Mouse (Mus musculus) liver, embryonic 15.5 days (tissue): ENCODE data around the gene BC004004. TPM values are rescaled to one million over a fixed set of nuclear protein-coding genes. Genes with fewer than 3 reads are reported as not detected.

Source experiments
- ATAC-seq: fragments of 200-750 bp; cut with Nextera tagmentation; 2 replicates; pipeline ENCODE4 v1.8.0; 2017; ENCODE audit warnings: moderate number of reproducible peaks, mild to moderate bottlenecking, moderate library complexity; ENCODE audit not compliant: insufficient read depth
- H3K27ac ChIP-seq: fragments of 300-500 bp; sonication (generic); replicated peaks from 2 replicates; pipeline ENCODE4 v1.5.1; 2015; ENCODE audit warnings: mild to moderate bottlenecking, inconsistent platforms
- H3K27me3 ChIP-seq: fragments of 300-500 bp; sonication (generic); 2 replicates; pipeline ENCODE4 v1.6.1; 2015; ENCODE audit warnings: mild to moderate bottlenecking, inconsistent platforms
- H3K36me3 ChIP-seq: fragments of 300-500 bp; sonication (generic); replicated peaks from 2 replicates; pipeline ENCODE4 v1.6.1; 2015; ENCODE audit warnings: moderate library complexity, mild to moderate bottlenecking, inconsistent platforms
- H3K4me1 ChIP-seq: fragments of 300-500 bp; sonication (generic); replicated peaks from 2 replicates; pipeline ENCODE4 v1.6.1; 2015; ENCODE audit warnings: inconsistent platforms
- H3K4me2 ChIP-seq: fragments of 300-500 bp; sonication (generic); 2 replicates; pipeline ENCODE4 v1.6.1; 2015; ENCODE audit warnings: moderate library complexity, mild to moderate bottlenecking, inconsistent platforms
- H3K4me3 ChIP-seq: fragments of 300-500 bp; sonication (generic); replicated peaks from 2 replicates; pipeline ENCODE4 v1.5.1; 2015; ENCODE audit warnings: mild to moderate bottlenecking, inconsistent platforms
- H3K9ac ChIP-seq: fragments of 300-500 bp; sonication (generic); 2 replicates; pipeline ENCODE4 v1.6.1; 2015; ENCODE audit warnings: moderate library complexity, mild to moderate bottlenecking, inconsistent platforms
- H3K9me3 ChIP-seq: fragments of 300-500 bp; sonication (generic); replicated peaks from 2 replicates; pipeline ENCODE4 v1.6.1; 2016; ENCODE audit warnings: inconsistent platforms
- WGBS: fragments of 180-500 bp; shearing (Covaris S2); methylation state at CpG from one replicate; pipeline ENCODE4 v1.1.7; 2015; ENCODE audit warnings: mixed read lengths; ENCODE audit not compliant: insufficient replicate concordance; 5-methylcytosine and 5-hydroxymethylcytosine counted together
- polyA plus RNA-seq: library from polyadenylated mRNA; unstranded; fragments of >200 nt; fragmentation: Nextera tagmentation; extraction: Ambion mirVana; gene quantifications from 2 replicates; pipeline ENCODE4 v1.2.1, GENCODE M21; 2015

The BC004004 gene
- polyA plus RNA-seq, 1 experiment from 2014 or later, result 62.7 TPM

- Histone ChIP-seq H3K27me3 (no peaks in the 10 kb centered on the region), H3K9ac (no peak overlapping the region), H3K4me2 (no peak overlapping the region), H3K27ac (peak overlapping the region; percentile 61; the same call in 1 of the 2 replicates), H3K4me3 (no peak overlapping the region), H3K36me3 (0 out of 2 replicates have a peak, but pooled peaks cover 4% of the 10 kb centered on the region), H3K4me1 (peaks cover 39% of the 10 kb centered on the region), H3K9me3 (no peaks in the 10 kb centered on the region)
- WGBS, result 67% methylated on average over 7 of the region's 7 CpGs
- ATAC-seq, result peak; percentile 32
Observed at GRCm38 (mm10) chr17:29273156-29273555, 4.6 kb downstream of the BC004004 start.

- 76% methylated on average over 11 of the region's 11 CpGs for WGBS
- no peak overlapping the region for H3K9ac ChIP-seq
- peak overlapping the region; percentile 58; the same call in 1 of the 2 replicates for H3K27ac ChIP-seq
- peaks cover 35% of the 10 kb centered on the region for H3K4me1 ChIP-seq
- peak; percentile 47; the same call in 1 of the 2 replicates for ATAC-seq
- no peaks in the 10 kb centered on the region for H3K9me3 ChIP-seq
- H3K4me2 ChIP-seq, result 0 out of 2 replicates have a peak overlapping the region, but pooled peaks have one; percentile 27
- H3K36me3 ChIP-seq, result 0 out of 2 replicates have a peak, but pooled peaks cover 7% of the 10 kb centered on the region
- no peak overlapping the region for H3K4me3 ChIP-seq
- H3K27me3 ChIP-seq, result no peaks in the 10 kb centered on the region
Observed at GRCm38 (mm10) chr17:29273889-29274288, 5.3 kb downstream of the BC004004 start.

GRCm38 (mm10) chr17:29280422-29280821 lies 11.8 kb downstream of the BC004004 start:
- Histone ChIP-seq H3K4me3 (no peak overlapping the region), H3K36me3 (peaks cover 61% of the 10 kb centered on the region), H3K27me3 (no peaks in the 10 kb centered on the region), H3K4me2 (no peak overlapping the region), H3K4me1 (peaks cover 6% of the 10 kb centered on the region; the same call in 1 of the 2 replicates), H3K9me3 (no peaks in the 10 kb centered on the region), H3K9ac (no peak overlapping the region), H3K27ac (no peak overlapping the region)
- no peak for ATAC-seq
- 83% methylated on average over 5 of the region's 5 CpGs for WGBS

GRCm38 (mm10) chr17:29281541-29281940 lies 13.0 kb downstream of the BC004004 start:
- Histone ChIP-seq H3K36me3 (peaks cover 70% of the 10 kb centered on the region), H3K27ac (no peak overlapping the region), H3K4me3 (no peak overlapping the region), H3K9me3 (no peaks in the 10 kb centered on the region), H3K4me1 (peaks cover 6% of the 10 kb centered on the region; the same call in 1 of the 2 replicates), H3K9ac (no peak overlapping the region), H3K27me3 (no peaks in the 10 kb centered on the region), H3K4me2 (no peak overlapping the region)
- 71% methylated on average over 5 of the region's 5 CpGs for WGBS
- no peak for ATAC-seq

- Histone ChIP-seq H3K4me3 (no peak overlapping the region), H3K9ac (no peak overlapping the region), H3K4me1 (peaks cover 6% of the 10 kb centered on the region; the same call in 1 of the 2 replicates), H3K9me3 (no peaks in the 10 kb centered on the region), H3K4me2 (no peak overlapping the region), H3K27me3 (no peaks in the 10 kb centered on the region), H3K36me3 (peaks cover 78% of the 10 kb centered on the region), H3K27ac (no peak overlapping the region)
- ATAC-seq, result no peak
- 79% methylated on average over 21 of the region's 21 CpGs for WGBS
Observed at GRCm38 (mm10) chr17:29282216-29282952, 13.8 kb downstream of the BC004004 start.

- no peak overlapping the region for H3K9ac ChIP-seq
- H3K27ac ChIP-seq, result no peak overlapping the region
- H3K4me2 ChIP-seq, result no peak overlapping the region
- WGBS, result 68% methylated on average over 7 of the region's 7 CpGs
- H3K27me3 ChIP-seq, result no peaks in the 10 kb centered on the region
- ATAC-seq, result no peak
- H3K4me1 ChIP-seq, result peaks cover 9% of the 10 kb centered on the region; the same call in 1 of the 2 replicates
- no peaks in the 10 kb centered on the region for H3K9me3 ChIP-seq
- peaks cover 36% of the 10 kb centered on the region for H3K36me3 ChIP-seq
- no peak overlapping the region for H3K4me3 ChIP-seq
Observed at GRCm38 (mm10) chr17:29291793-29292192, 23.2 kb downstream of the BC004004 start.

- peaks cover 17% of the 10 kb centered on the region; the same call in 1 of the 2 replicates for H3K4me1 ChIP-seq
- no peak overlapping the region for H3K4me3 ChIP-seq
- no peak for ATAC-seq
- H3K36me3 ChIP-seq, result peaks cover 28% of the 10 kb centered on the region
- H3K27me3 ChIP-seq, result no peaks in the 10 kb centered on the region
- no peak overlapping the region for H3K4me2 ChIP-seq
- H3K9ac ChIP-seq, result no peak overlapping the region
- H3K9me3 ChIP-seq, result no peaks in the 10 kb centered on the region
- 55% methylated on average over 3 of the region's 3 CpGs for WGBS
- H3K27ac ChIP-seq, result no peak overlapping the region
Observed at GRCm38 (mm10) chr17:29292996-29293395, 24.4 kb downstream of the BC004004 start.

- 73% methylated on average over 9 of the region's 9 CpGs for WGBS
- Histone ChIP-seq H3K27ac (no peak overlapping the region), H3K36me3 (peaks cover 37% of the 10 kb centered on the region), H3K9me3 (no peaks in the 10 kb centered on the region), H3K4me1 (peaks cover 17% of the 10 kb centered on the region; the same call in 1 of the 2 replicates), H3K4me3 (no peak overlapping the region), H3K9ac (no peak overlapping the region), H3K4me2 (no peak overlapping the region), H3K27me3 (no peaks in the 10 kb centered on the region)
- ATAC-seq, result no peak
Observed at GRCm38 (mm10) chr17:29293807-29294605, 25.4 kb downstream of the BC004004 start.

GRCm38 (mm10) chr17:29295835-29296234 lies 27.2 kb downstream of the BC004004 start:
- H3K36me3 ChIP-seq, result peaks cover 44% of the 10 kb centered on the region
- H3K4me1 ChIP-seq, result peaks cover 17% of the 10 kb centered on the region; the same call in 1 of the 2 replicates
- no peak overlapping the region for H3K4me2 ChIP-seq
- 69% methylated on average over 5 of the region's 5 CpGs for WGBS
- H3K4me3 ChIP-seq, result no peak overlapping the region
- no peaks in the 10 kb centered on the region for H3K27me3 ChIP-seq
- no peaks in the 10 kb centered on the region for H3K9me3 ChIP-seq
- H3K9ac ChIP-seq, result no peak overlapping the region
- peak; percentile 57 for ATAC-seq
- H3K27ac ChIP-seq, result peak overlapping the region; percentile 34

- no peak overlapping the region for H3K27ac ChIP-seq
- peaks cover 17% of the 10 kb centered on the region; the same call in 1 of the 2 replicates for H3K4me1 ChIP-seq
- H3K4me2 ChIP-seq, result no peak overlapping the region
- no peak for ATAC-seq
- no peaks in the 10 kb centered on the region for H3K27me3 ChIP-seq
- peaks cover 54% of the 10 kb centered on the region for H3K36me3 ChIP-seq
- H3K9me3 ChIP-seq, result no peaks in the 10 kb centered on the region
- H3K9ac ChIP-seq, result no peak overlapping the region
- WGBS, result 76% methylated on average over 10 of the region's 10 CpGs
- no peak overlapping the region for H3K4me3 ChIP-seq
Observed at GRCm38 (mm10) chr17:29297321-29297720, 28.7 kb downstream of the BC004004 start.

- Histone ChIP-seq H3K4me3 (no peak overlapping the region), H3K4me1 (peaks cover 17% of the 10 kb centered on the region; the same call in 1 of the 2 replicates), H3K4me2 (no peak overlapping the region), H3K27ac (no peak overlapping the region), H3K9me3 (no peaks in the 10 kb centered on the region), H3K36me3 (peaks cover 59% of the 10 kb centered on the region), H3K27me3 (no peaks in the 10 kb centered on the region), H3K9ac (no peak overlapping the region)
- no peak for ATAC-seq
- WGBS, result 63% methylated on average over 6 of the region's 6 CpGs
Observed at GRCm38 (mm10) chr17:29297813-29298212, 29.2 kb downstream of the BC004004 start.
